ENCODE assay signal across 1 mouse cellular context in genomic region chr7:16950861-16951635, GRCm38 (mm10).
TF ChIP-seq lines count a peak whose summit lies in the region.

No protein-coding gene starts in this region.

TF ChIP-seq in C2C12, 6 proteins besides CTCF, POLR2A, EP300 and RAD21:
- no peak for TF ChIP-seq CEBPB (IDR thresholded peaks at IDR 0.05; ENCODE audit: low read depth)
- no peak for TF ChIP-seq MYOG (IDR thresholded peaks at IDR 0.05; ENCODE audit: control insufficient read depth, extremely low read depth, insufficient read length)
- no peak for TF ChIP-seq MAX (IDR thresholded peaks at IDR 0.05)
- TF ChIP-seq USF1 (IDR thresholded peaks at IDR 0.05; ENCODE audit: low read depth) = no peak
- TF ChIP-seq MYOD1 (IDR thresholded peaks at IDR 0.05; ENCODE audit: control insufficient read depth, insufficient read length, low read depth) = no peak
- no peak for TF ChIP-seq FOSL1 (IDR thresholded peaks at IDR 0.05; ENCODE audit: insufficient read depth, low read length, poor library complexity, severe bottlenecking)
